Mouse (Mus musculus): Measurements from ENCODE around the gene Olfr809.

Gene Olfr809

GRCm38 (mm10) chr10:129774338-129774737 is at the start of gene Olfr809:
Gene Olfr809, plus strand, starts transcription at chr10:129774638.
- DNase-seq: no peak

- DNase-seq: no peak
Observed at GRCm38 (mm10) chr10:129729275-129729674, 45.2 kb upstream of the Olfr809 start, which contains the start of gene Olfr805. Gene Olfr805, minus strand, starts transcription at chr10:129729375.

- no peak for DNase-seq
Observed at GRCm38 (mm10) chr10:129741821-129742220, 32.6 kb upstream of the Olfr809 start, which contains the start of gene Olfr806. Gene Olfr806, minus strand, starts transcription at chr10:129741921.

- DNase-seq: no peak
Observed at GRCm38 (mm10) chr10:129757693-129758092, 16.7 kb upstream of the Olfr809 start, which contains the start of gene Olfr807. Gene Olfr807, minus strand, starts transcription at chr10:129757793.

GRCm38 (mm10) chr10:129765182-129765581 is 9.3 kb upstream of the Olfr809 start, which contains the start of gene Olfr808:
Gene Olfr808, plus strand, starts transcription at chr10:129765482.
- no peak for DNase-seq

- no peak for DNase-seq
Observed at GRCm38 (mm10) chr10:129778123-129778522, 3.7 kb downstream of the Olfr809 start.

GRCm38 (mm10) chr10:129794817-129795216 is 20.4 kb downstream of the Olfr809 start, which contains the start of gene Olfr810:
Gene Olfr810, minus strand, starts transcription at chr10:129794917.
- DNase-seq: no peak

- DNase-seq: no peak
Observed at GRCm38 (mm10) chr10:129804296-129804695, 29.9 kb downstream of the Olfr809 start, which contains the start of gene Olfr811. Gene Olfr811, minus strand, starts transcription at chr10:129804396.

All from cerebellum, adult 11 months (tissue).